Mouse (Mus musculus): ENCODE results near the gene Ptprd.
"Not testable (repeated sequence)": the region's sequence is repeated elsewhere in the genome, so short reads cannot be mapped to it uniquely, and the experiment has no call there.

Gene Ptprd

DNA sequence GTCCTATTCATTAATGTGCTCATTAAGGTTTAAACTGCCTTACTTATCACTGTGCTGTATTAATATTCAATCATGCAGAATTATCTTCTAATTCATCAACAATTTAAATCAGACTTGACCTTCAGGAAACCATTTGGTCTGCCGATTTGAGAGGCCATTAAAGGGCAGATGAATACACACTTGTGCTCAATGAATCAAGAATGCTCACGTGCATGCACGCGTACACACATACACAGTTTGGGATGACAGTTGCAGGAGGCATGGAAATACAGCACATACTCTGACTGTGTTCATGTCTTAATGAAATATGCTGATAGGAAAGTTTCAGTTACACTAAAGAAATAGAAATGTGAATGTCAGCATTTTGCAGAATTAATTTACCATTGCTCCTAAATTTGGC lies 2066.8 kb downstream of the Ptprd start:
- DNase-seq: no peak

GRCm38 (mm10) chr4:76144333-76144732 lies 2067.4 kb downstream of the Ptprd start:
- DNase-seq: no peak

GRCm38 (mm10) chr4:76137901-76138300 lies 2073.9 kb downstream of the Ptprd start:
- no peak for DNase-seq

- no peak for DNase-seq
Measured at GRCm38 (mm10) chr4:76136625-76137024, 2075.1 kb downstream of the Ptprd start.

GRCm38 (mm10) chr4:76091845-76092244 lies 2119.9 kb downstream of the Ptprd start:
- no peak for DNase-seq

GRCm38 (mm10) chr4:76089866-76090265 lies 2121.9 kb downstream of the Ptprd start:
- DNase-seq: no peak

- DNase-seq: no peak
Measured at GRCm38 (mm10) chr4:76076051-76076450, 2135.7 kb downstream of the Ptprd start.

- DNase-seq: no peak
Measured at GRCm38 (mm10) chr4:76073286-76073685, 2138.5 kb downstream of the Ptprd start.

- DNase-seq: no peak
Measured at GRCm38 (mm10) chr4:76071720-76072119, 2140.0 kb downstream of the Ptprd start.

DNA sequence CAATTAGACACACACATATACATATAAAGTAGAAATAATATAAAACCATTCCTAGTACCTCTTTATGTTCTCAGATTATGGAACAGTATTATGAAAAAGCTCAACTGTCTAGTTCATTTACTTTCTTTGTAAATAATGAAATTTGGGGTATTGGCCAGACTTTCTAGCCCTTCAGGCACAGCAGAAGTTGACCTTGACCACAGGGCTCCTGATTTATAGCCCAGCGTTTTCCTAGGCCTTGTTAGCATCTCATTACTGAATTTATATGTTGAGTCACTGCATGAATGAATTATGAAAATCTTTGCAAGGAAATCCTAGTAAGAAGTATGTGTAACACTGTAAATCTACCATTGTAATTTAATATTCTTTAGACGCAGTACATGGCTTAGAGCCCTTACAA lies 2154.9 kb downstream of the Ptprd start:
- DNase-seq: no peak

DNA sequence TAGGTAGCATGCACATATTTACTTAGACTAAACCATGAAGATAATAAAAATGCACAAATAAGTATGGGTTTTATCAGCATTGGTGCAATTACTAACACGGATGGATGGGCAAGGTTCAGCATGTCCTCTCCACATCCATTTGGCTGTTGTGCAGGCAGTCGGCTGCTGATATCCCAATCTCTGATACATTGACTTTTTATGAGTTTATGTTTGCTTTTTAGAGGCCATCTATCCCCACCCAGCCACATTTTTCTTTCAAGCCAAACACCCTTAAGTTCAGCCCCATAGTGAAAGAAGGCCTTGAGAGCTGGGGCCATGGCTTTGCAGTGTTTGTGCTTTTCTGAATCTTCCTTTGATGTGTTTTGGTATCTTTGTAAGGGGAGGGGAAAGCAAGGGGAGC lies 2166.1 kb downstream of the Ptprd start:
- DNase-seq: no peak

DNA sequence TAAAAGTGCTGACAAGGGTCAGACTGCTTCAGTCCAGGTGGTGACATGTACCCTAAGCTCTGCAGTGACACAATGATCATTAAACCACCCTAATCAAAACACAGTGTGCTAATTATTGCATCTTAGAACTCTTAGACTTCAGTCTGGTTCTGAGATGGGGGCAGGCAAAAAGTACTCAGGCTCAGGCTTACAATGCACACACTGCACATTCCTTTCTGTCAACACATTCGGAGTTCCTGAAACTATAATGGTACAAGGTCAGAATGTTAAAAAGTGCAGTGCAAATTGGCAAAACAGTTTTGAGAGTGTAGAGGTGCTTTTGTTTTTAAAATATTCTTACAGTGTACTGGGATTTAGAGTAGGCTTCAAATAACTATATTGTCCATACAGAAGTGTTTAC lies 2167.0 kb downstream of the Ptprd start:
- DNase-seq: no peak

- DNase-seq: not testable (repeated sequence)
Measured at GRCm38 (mm10) chr4:76037178-76037577, 2174.6 kb downstream of the Ptprd start.

GRCm38 (mm10) chr4:76025571-76026325 lies 2186.0 kb downstream of the Ptprd start:
- DNase-seq: no peak

GRCm38 (mm10) chr4:76024502-76024821 lies 2187.3 kb downstream of the Ptprd start:
- no peak for DNase-seq

DNA sequence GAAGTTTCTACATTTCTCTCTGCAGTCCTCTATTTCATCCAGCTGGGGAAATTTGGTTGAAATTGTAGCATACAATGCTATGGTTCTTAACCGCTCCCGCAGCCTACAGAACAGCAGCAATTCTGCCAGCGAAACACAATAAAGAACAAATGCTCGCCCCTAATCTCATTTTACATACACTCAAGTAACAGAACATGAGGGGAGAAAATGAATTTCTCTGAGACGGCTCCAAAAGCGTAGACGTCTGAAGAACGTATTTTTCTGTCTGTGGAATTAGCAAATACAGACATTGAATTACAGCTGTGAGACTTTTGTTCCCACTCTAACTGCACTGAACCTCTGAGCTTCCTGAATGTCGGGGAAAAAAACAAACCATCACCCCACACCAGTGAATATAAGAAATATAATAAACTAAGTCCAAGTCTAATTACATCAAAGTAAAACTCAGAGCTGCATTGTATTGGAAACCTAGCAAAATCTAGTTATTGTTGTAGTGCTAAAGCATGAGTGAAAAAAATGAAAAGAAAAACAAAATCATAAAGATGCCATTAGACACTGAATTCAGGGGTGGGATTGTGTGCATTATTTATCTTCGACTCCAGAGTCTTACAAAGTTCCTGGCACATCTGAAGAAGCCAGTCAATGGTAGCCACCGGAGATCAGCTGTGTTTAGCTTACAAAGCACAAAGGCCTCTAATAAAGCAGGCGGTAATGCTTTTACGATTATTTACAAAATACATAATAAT lies 2187.8 kb downstream of the Ptprd start:
- no peak for DNase-seq

DNA sequence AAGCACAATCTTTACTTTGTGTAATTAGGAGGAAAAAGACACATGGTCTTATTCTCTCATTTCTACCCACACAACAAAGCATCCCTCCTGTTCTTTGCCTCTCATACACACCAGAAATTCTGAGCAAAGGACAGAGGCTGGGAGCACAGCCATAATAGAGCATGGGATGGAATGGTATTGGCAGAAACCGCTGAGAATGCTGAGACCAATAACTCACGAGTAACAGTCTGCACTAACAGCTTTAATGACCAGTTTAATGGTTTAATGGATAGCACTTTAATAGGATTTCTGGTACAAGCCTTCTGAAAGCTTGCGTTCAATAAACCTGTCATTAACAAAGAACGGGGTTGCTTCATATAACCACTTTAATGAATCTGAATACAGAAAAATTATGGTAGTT lies 2190.1 kb downstream of the Ptprd start:
- no peak for DNase-seq

- DNase-seq: no peak
Measured at GRCm38 (mm10) chr4:76015026-76015425, 2196.7 kb downstream of the Ptprd start.

DNA sequence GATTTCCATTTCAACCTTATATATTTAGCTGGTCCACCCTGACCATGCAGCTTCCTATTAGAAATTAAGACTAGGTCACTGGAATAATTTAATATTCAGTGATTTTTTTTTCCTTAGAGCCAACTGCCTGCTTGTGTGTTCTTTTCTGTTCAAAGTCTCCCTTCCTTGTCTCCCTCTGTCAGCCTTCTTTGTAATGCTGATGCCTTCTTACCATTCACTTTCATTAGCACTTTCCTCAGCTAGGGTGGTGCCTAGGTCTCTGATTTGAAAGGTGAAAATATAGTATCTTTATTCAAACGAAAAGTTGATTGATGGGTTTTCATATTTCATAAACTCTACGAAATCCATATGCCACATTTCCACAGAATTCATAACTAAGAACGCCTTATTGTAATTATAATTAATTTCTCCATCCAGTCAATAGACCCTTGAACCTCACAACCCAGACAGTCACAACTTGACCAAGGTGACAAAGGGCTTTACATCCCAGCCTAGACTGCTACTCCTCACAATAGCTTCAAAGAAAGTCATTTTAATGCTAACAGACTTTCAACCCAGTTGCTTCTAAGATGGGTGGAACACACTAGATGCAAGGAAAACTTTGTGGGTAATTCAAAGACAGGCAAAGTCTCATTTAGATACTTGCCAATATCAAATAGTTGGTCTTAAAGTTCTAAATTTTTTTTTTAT lies 2197.5 kb downstream of the Ptprd start:
- DNase-seq: no peak

GRCm38 (mm10) chr4:76008580-76008979 lies 2203.2 kb downstream of the Ptprd start:
- no peak for DNase-seq

DNA sequence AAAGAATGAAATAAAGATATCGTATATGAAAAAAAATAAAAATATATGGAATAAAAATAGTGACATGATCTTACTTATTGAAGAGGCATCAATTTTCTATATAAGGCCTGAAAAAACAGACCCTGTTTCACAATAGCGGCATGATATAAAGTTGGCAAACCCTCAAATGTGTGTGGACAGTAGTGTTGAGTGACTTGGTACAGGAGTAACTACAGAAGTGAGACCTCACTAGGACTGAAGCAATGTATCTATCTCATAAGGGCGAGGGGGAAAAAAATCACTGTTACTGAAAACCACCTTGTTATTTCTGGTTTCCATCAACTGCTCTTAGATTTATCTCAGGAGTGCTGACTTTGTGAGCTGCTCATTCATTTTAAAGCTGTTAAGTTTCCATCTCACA lies 2204.5 kb downstream of the Ptprd start:
- DNase-seq: no peak

GRCm38 (mm10) chr4:76006717-76007116 lies 2205.0 kb downstream of the Ptprd start:
- DNase-seq: no peak

DNA sequence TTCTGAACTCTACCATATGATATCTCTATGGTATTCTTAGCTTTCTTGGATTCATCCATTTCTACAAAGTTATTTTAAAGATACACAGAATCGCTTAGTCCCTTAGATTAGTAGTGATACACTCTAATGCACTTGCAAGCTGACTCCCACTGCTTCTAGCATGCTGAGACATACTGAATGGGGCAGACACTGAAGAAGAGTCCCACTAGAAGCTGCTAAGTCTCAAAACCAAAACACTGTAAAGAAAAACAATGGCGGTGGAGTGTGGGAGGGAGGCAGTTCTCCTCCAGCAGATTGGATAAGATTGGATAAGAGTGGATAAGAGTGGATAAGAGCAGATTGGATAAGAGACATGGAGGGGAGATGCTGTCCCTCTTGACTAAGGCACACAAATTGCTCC lies 2207.6 kb downstream of the Ptprd start:
- DNase-seq: no peak

DNA sequence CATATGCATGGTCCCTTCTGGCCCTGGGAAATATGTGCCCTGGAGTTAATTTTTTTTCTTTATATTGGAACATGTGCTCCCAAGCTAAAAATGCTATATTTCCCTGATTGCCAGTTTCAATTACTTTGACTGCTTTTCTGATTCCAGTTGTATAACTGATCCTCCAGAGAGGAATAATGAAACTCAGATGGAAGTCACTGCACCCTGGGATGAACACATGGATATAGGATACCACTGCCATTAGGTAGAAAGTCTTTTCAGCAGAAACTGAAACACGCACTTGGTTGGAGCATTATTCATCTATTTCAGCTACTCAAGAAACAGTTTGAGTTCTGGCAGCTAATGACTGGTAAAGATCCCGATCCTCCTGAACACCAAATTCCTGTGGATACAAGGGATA lies 2211.5 kb downstream of the Ptprd start:
- DNase-seq: no peak

All from right cerebral cortex, postnatal 14 days (tissue).